11 mouse cellular contexts compared by ENCODE assay signal in the genomic region with DNA sequence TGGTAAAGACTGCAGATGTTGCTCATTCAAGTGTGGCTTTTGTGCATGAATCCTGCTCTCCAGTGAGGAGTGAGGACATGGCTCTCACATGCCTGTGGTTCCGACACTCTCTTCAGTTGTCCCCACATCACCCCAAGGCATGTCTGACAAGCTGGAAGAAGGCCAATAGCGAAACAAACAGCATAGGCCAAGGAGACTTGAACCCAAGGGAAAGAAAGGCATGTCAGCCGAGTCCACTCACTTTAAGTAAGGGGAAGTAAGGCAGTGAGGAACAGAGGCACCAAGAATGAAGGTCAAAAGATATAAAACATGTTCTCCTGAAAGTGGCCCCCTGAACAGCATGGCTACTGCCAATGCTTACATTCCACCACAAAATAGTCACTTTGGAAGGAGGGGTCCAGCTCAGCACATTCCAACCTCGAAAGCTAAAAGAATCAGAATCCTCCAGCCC. TPM values are rescaled to one million over a fixed set of nuclear protein-coding genes. Genes with fewer than 3 reads are reported as not detected.
DNase-seq lines count a peak whose midpoint lies in the region; ATAC-seq and TF ChIP-seq lines count a peak whose summit lies in the region.
"Had no signal": no experiment of that assay in that cellular context is flagged by ENCODE, and none has a peak within 500 bp of the region (broad histone marks: within the 10 kb centered on the region; RNA-seq: fewer than 3 reads in every experiment).

No protein-coding gene starts in this region.

- 35% methylated on average over 4 of the region's 4 CpGs for WGBS in intestine, embryonic 14.5 days
- WGBS in intestine, postnatal 0 days = 53% methylated on average over 4 of the region's 4 CpGs
- WGBS in stomach, embryonic 14.5 days = 28% methylated on average over 4 of the region's 4 CpGs

- H3K4me3 ChIP-seq in intestine, embryonic 14.5 days (ENCODE audit: low read depth, low read length) = no peak overlapping the region
- H3K4me3 ChIP-seq in intestine, postnatal 0 days (ENCODE audit: low read depth, low read length) = no peak overlapping the region
- H3K4me3 ChIP-seq in stomach, embryonic 14.5 days (ENCODE audit: low read depth, low read length) = no peak overlapping the region
- H3K4me3 ChIP-seq: hindbrain, embryonic 15.5 days; midbrain, embryonic 10.5 days had no signal

- no peaks in the 10 kb centered on the region for H3K9me3 ChIP-seq in intestine, embryonic 14.5 days (ENCODE audit: control insufficient read depth, low read length)
- H3K9me3 ChIP-seq in intestine, postnatal 0 days (ENCODE audit: control insufficient read depth) = no peaks in the 10 kb centered on the region; the same call in 1 of the 2 replicates
- no peaks in the 10 kb centered on the region for H3K9me3 ChIP-seq in stomach, embryonic 14.5 days (ENCODE audit: control insufficient read depth, low read depth, low read length)
- H3K9me3 ChIP-seq: hindbrain, embryonic 15.5 days; midbrain, embryonic 10.5 days had no signal

- peak overlapping the region; percentile 60 for H3K27ac ChIP-seq in intestine, embryonic 14.5 days (ENCODE audit: low read depth)
- no peak overlapping the region for H3K27ac ChIP-seq in intestine, postnatal 0 days (ENCODE audit: low read depth, low read length)
- peak overlapping the region; percentile 87 for H3K27ac ChIP-seq in stomach, embryonic 14.5 days (ENCODE audit: low read length)
- H3K27ac ChIP-seq: hindbrain, embryonic 15.5 days; midbrain, embryonic 10.5 days had no signal

- H3K36me3 ChIP-seq in intestine, embryonic 14.5 days (ENCODE audit: control insufficient read depth, insufficient read depth, low read length) = no peaks in the 10 kb centered on the region
- H3K36me3 ChIP-seq in intestine, postnatal 0 days (ENCODE audit: control insufficient read depth, insufficient read depth) = no peaks in the 10 kb centered on the region
- H3K36me3 ChIP-seq in stomach, embryonic 14.5 days (ENCODE audit: control insufficient read depth, insufficient read depth, low read length) = no peaks in the 10 kb centered on the region
- H3K36me3 ChIP-seq: hindbrain, embryonic 15.5 days; midbrain, embryonic 10.5 days had no signal

- peak; percentile 44; the same call in 1 of the 2 replicates for ATAC-seq in intestine, embryonic 14.5 days (replicated peaks; ENCODE audit: low FRiP score, low TSS enrichment, low read depth)
- ATAC-seq in intestine, postnatal 0 days = no peak
- peak; percentile 74 for ATAC-seq in stomach, embryonic 14.5 days (ENCODE audit: insufficient number of reproducible peaks, insufficient read depth, low FRiP score, low read depth)

- H3K9ac ChIP-seq in intestine, embryonic 14.5 days (ENCODE audit: low read length) = no peak overlapping the region
- H3K9ac ChIP-seq in intestine, postnatal 0 days (ENCODE audit: low read depth, low read length) = no peak overlapping the region
- no peak overlapping the region for H3K9ac ChIP-seq in stomach, embryonic 14.5 days (replicated peaks; ENCODE audit: low read depth, low read length)
- H3K9ac ChIP-seq: hindbrain, embryonic 15.5 days had no signal

- no peaks in the 10 kb centered on the region for H3K27me3 ChIP-seq in intestine, embryonic 14.5 days (replicated peaks; ENCODE audit: control insufficient read depth, insufficient read depth, low read length)
- no peaks in the 10 kb centered on the region for H3K27me3 ChIP-seq in intestine, postnatal 0 days (replicated peaks; ENCODE audit: control insufficient read depth, insufficient read depth, low read length)
- H3K27me3 ChIP-seq in stomach, embryonic 14.5 days (ENCODE audit: control insufficient read depth, insufficient read depth, low read length) = no peaks in the 10 kb centered on the region
- H3K27me3 ChIP-seq: hindbrain, embryonic 15.5 days had no signal

- H3K4me1 ChIP-seq in intestine, embryonic 14.5 days (replicated peaks; ENCODE audit: control insufficient read depth, insufficient read depth, low read length) = peaks cover 50% of the 10 kb centered on the region
- no peaks in the 10 kb centered on the region; the same call in 1 of the 2 replicates for H3K4me1 ChIP-seq in intestine, postnatal 0 days (replicated peaks; ENCODE audit: control insufficient read depth, insufficient read depth, low read length)
- H3K4me1 ChIP-seq in stomach, embryonic 14.5 days (ENCODE audit: control insufficient read depth, insufficient read depth, low read length) = peaks cover 20% of the 10 kb centered on the region
- H3K4me1 ChIP-seq: hindbrain, embryonic 15.5 days; midbrain, embryonic 10.5 days had no signal

- no peak overlapping the region for H3K4me2 ChIP-seq in intestine, embryonic 14.5 days (ENCODE audit: low read length)
- no peak overlapping the region for H3K4me2 ChIP-seq in intestine, postnatal 0 days (replicated peaks; ENCODE audit: low read depth)
- H3K4me2 ChIP-seq in stomach, embryonic 14.5 days (replicated peaks; ENCODE audit: low read depth, low read length) = no peak overlapping the region
- H3K4me2 ChIP-seq: hindbrain, embryonic 15.5 days had no signal

- no peak for TF ChIP-seq CTCF in intestine, postnatal 0 days (IDR thresholded peaks at IDR 0.05; ENCODE audit: low read depth)

- no peak for DNase-seq in intestine, embryonic 14.5 days (ENCODE audit: low spot score)
- peak; percentile 59 to 65 for DNase-seq in heart, adult 9 months (ENCODE audit: low spot score in 2 of 2)
- DNase-seq in kidney, postnatal 10 days = peak; percentile 66
- DNase-seq in frontal cortex, postnatal 36 days (ENCODE audit: low spot score in 2 of 2) = no peak
- DNase-seq in thymus, postnatal 10 days (ENCODE audit: low spot score in 2 of 2) = no peak
- DNase-seq in left cerebral cortex, adult 11 months (ENCODE audit: low spot score) = no peak
- DNase-seq: cerebellum, adult 2 months had no signal

RNA-seq across cellular contexts. Expression of a gene that starts 25.5 kb away (rescaled TPM):
- not detected in 2 replicates for polyA plus RNA-seq in intestine, embryonic 14.5 days (2014; fragmentation: Nextera tagmentation; extraction: Ambion mirVana)
- not detected in 2 replicates for polyA plus RNA-seq in intestine, postnatal 0 days (2015; fragmentation: Nextera tagmentation; extraction: Ambion mirVana)
- not detected in 2 replicates for polyA plus RNA-seq in stomach, embryonic 14.5 days (2014; fragmentation: Nextera tagmentation; extraction: Ambion mirVana)
- polyA plus RNA-seq: cerebellum, adult 2 months; hindbrain, embryonic 15.5 days; midbrain, embryonic 10.5 days had no signal

Comparison
In these comparisons a context has a peak if more than half of its experiments do, and no peak if none do; other contexts are left out.
1. DNase-seq: peak in heart, adult 9 months (2 of 2) and kidney, postnatal 10 days (single experiment); none in intestine, embryonic 14.5 days (single experiment), frontal cortex, postnatal 36 days (0 of 2), thymus, postnatal 10 days (0 of 2) and left cerebral cortex, adult 11 months (single experiment).